Mouse (Mus musculus): Measurements from ENCODE around the gene Appbp2. TPM values are rescaled to one million over a fixed set of nuclear protein-coding genes. Genes with fewer than 3 reads are reported as not detected.

Gene Appbp2
- total RNA-seq, 2 experiments from 2014 or later, result 39.2 to 40.0 TPM

- no peak for DNase-seq
Measured at GRCm38 (mm10) chr11:85152256-85152930, 82.5 kb downstream of the Appbp2 start.

- DNase-seq, result peak; percentile 97
Measured at GRCm38 (mm10) chr11:85139581-85140540, 95.1 kb downstream of the Appbp2 start, which contains the start of gene Usp32. Usp32 (minus strand) TSS chr11:85140161.

GRCm38 (mm10) chr11:85138776-85139474 lies 96.0 kb downstream of the Appbp2 start:
- DNase-seq, result peak; percentile 18

Other genes starting within 250 kb of the Appbp2 start
- 10 to 100 TPM; 21.8 to 21.9 TPM for gene Usp32, start 95.0 kb downstream of the Appbp2 start, total RNA-seq (2021)
- under 1 TPM in 1 of 2 experiments, not detected in 1; 0.71 TPM for gene 1700125H20Rik, start 64.7 kb downstream of the Appbp2 start, total RNA-seq (2021)
- 10 to 100 TPM; 16.2 to 16.8 TPM for gene Ppm1d, start 76.1 kb upstream of the Appbp2 start, total RNA-seq (2021)
- 10 to 100 TPM; 24.4 to 24.7 TPM for gene Bcas3, start 118.0 kb upstream of the Appbp2 start, total RNA-seq (2021)